Mouse (Mus musculus): ENCODE data around the gene Srgap3.
"Not testable (repeated sequence)": the region's sequence is repeated elsewhere in the genome, so short reads cannot be mapped to it uniquely, and the experiment has no call there.

Srgap3 gene

GRCm38 (mm10) chr6:112861351-112862297, 85.4 kb downstream of the Srgap3 start:
- DNase-seq (ENCODE audit: low read depth): no peak

- not testable (repeated sequence) for DNase-seq (ENCODE audit: low read depth)
These were observed 86.8 kb downstream of the Srgap3 start for GRCm38 (mm10) chr6:112860290-112860689.

GRCm38 (mm10) chr6:112857057-112857456, 90.0 kb downstream of the Srgap3 start:
- DNase-seq (ENCODE audit: low read depth): no peak

GRCm38 (mm10) chr6:112855183-112855582, 91.9 kb downstream of the Srgap3 start:
- DNase-seq (ENCODE audit: low read depth): no peak

GRCm38 (mm10) chr6:112852261-112853235, 94.5 kb downstream of the Srgap3 start:
- no peak for DNase-seq (ENCODE audit: low read depth)

GRCm38 (mm10) chr6:112850745-112851144, 96.3 kb downstream of the Srgap3 start:
- DNase-seq (ENCODE audit: low read depth): no peak

- DNase-seq (ENCODE audit: low read depth): no peak
These were observed 98.4 kb downstream of the Srgap3 start for GRCm38 (mm10) chr6:112848629-112849180.

- no peak for DNase-seq (ENCODE audit: low read depth)
These were observed 100.2 kb downstream of the Srgap3 start for GRCm38 (mm10) chr6:112846863-112847262.

GRCm38 (mm10) chr6:112842426-112842825, 104.6 kb downstream of the Srgap3 start:
- DNase-seq (ENCODE audit: low read depth): no peak

- no peak for DNase-seq (ENCODE audit: low read depth)
These were observed 106.7 kb downstream of the Srgap3 start for GRCm38 (mm10) chr6:112840400-112840799.

GRCm38 (mm10) chr6:112839391-112839790, 107.7 kb downstream of the Srgap3 start:
- DNase-seq (ENCODE audit: low read depth): no peak

- DNase-seq (ENCODE audit: low read depth): no peak
These were observed 108.2 kb downstream of the Srgap3 start for GRCm38 (mm10) chr6:112838879-112839278.

- DNase-seq (ENCODE audit: low read depth): no peak
These were observed 110.4 kb downstream of the Srgap3 start for GRCm38 (mm10) chr6:112836712-112837111.

- no peak for DNase-seq (ENCODE audit: low read depth)
These were observed 111.7 kb downstream of the Srgap3 start for GRCm38 (mm10) chr6:112835413-112835812.

GRCm38 (mm10) chr6:112834430-112834829, 112.6 kb downstream of the Srgap3 start:
- no peak for DNase-seq (ENCODE audit: low read depth)

- DNase-seq (ENCODE audit: low read depth): no peak
These were observed 113.3 kb downstream of the Srgap3 start for GRCm38 (mm10) chr6:112833763-112834162.

- DNase-seq (ENCODE audit: low read depth): no peak
These were observed 117.9 kb downstream of the Srgap3 start for GRCm38 (mm10) chr6:112829196-112829595.

- no peak for DNase-seq (ENCODE audit: low read depth)
These were observed 118.6 kb downstream of the Srgap3 start for GRCm38 (mm10) chr6:112828420-112828819.

- no peak for DNase-seq (ENCODE audit: low read depth)
These were observed 121.4 kb downstream of the Srgap3 start for GRCm38 (mm10) chr6:112825657-112826056.

- DNase-seq (ENCODE audit: low read depth): no peak
These were observed 124.0 kb downstream of the Srgap3 start for GRCm38 (mm10) chr6:112823096-112823495.

- no peak for DNase-seq (ENCODE audit: low read depth)
These were observed 126.6 kb downstream of the Srgap3 start for GRCm38 (mm10) chr6:112820298-112820992.

All from c-Kit-positive CD71-positive TER-119-negative erythroid progenitor cells, embryonic 14.5 days (primary cell).